Mouse (Mus musculus) CD8-positive naive resting alpha-beta T cell, adult 2 months (primary cell): ENCODE data around the gene Mmab.
A peak's percentile ranks its signal among the peaks of the same experiment; 100 is the strongest.

Source experiments
- DNase-seq, 2 experiments: peaks; one replicate each; pipeline ENCODE4 v3.0.0; 2022; ENCODE audit warnings: low read depth in 2 of 2, low spot score in 2 of 2

Gene Mmab

DNA sequence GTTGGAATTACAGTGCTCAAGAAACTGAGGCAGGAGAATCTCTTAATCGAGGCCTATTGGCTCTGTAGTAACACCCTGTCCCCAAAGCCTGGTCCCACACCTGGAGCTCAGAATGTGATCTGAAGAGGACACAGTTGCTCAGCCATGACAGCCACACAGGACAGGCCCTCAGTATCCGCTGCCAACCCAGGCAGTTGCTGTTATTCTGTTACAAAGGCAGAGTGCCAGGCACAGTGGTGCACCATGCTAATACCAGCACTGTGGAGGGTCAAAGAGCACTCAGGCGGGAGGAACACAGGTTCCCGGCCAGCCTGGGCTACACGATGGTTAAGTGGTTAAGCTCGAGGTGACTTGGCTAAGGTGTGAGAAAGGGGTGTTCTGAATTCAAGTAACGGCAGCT lies 14.1 kb downstream of the Mmab start:
- no peak for DNase-seq

DNA sequence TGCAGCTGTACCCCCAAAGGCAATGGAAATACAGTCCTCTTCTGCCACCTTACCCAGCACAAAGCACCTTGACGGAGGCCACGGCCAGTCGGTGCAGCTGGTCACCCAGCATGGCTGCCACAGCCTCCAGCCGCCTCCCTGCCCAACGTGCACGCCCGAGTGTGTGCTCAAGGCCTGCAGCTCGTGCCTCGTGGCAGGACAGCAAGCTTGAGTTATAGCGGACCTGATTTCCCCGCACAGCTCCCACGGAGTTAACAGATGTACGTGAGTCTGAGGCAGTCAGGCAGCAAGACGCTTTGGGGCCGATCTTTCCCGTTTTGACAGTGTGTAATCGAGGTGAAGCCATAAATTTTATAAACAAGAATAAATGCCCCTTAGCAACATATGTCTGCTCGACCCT lies 15.2 kb downstream of the Mmab start:
- no peak for DNase-seq

DNA sequence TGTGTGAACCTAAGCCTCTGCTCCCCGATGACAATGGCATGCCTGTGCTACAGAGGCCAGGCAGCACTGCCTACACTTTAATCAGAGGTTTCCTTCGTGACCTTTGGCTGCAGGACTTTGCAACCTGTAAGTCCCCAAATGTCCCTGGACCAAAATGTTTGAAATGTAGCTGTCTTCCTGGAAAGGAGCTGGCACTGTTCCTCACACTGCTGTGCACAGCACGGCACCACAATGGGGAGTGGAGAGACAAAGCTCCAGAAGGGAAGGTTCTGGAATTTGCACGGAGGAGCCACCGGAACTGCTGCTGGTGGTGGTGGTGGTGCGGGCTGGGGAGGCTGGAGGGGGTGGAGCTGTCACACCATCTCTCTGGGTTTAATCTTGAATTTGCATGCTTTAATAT lies 17.1 kb downstream of the Mmab start:
- no peak for DNase-seq

DNA sequence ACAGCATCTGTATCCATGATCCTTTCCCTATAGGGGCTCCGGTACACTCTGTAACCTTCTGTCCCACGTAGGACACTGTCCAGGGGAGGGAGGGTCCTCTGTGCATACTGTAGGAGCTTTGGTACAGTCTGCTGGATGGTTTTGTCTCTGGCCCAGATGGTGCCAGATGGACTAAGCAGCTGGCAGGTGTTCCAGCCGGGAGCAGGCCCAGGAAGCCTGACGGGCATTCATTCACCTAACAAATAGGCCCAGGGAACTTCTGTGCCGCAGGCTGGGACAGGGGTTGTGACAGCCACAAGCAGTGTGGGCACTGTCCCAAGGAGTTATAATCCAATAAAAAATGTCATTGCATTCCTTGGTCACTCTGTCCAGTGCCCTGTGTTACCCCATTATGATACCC lies 19.9 kb downstream of the Mmab start:
- no peak for DNase-seq

DNA sequence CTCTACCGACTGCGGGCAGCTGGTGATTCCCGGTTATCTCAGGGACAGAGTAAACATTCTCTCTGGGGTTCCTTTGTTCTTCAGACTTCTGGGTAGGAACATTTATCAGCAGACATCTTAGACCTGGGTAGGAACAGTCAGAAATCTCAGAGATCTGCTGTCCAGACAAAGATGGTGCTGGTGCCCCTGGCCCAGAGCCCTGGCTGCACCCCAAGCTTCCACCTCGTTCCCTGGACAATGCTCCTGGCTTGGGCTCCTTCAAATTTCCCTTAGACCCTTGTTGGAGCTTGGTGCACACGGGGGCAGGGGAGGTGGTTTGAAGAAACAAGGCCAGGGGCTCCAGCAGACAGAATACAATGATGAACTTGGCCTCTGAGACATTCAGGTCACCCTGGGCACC lies 21.3 kb downstream of the Mmab start:
- no peak for DNase-seq

DNA sequence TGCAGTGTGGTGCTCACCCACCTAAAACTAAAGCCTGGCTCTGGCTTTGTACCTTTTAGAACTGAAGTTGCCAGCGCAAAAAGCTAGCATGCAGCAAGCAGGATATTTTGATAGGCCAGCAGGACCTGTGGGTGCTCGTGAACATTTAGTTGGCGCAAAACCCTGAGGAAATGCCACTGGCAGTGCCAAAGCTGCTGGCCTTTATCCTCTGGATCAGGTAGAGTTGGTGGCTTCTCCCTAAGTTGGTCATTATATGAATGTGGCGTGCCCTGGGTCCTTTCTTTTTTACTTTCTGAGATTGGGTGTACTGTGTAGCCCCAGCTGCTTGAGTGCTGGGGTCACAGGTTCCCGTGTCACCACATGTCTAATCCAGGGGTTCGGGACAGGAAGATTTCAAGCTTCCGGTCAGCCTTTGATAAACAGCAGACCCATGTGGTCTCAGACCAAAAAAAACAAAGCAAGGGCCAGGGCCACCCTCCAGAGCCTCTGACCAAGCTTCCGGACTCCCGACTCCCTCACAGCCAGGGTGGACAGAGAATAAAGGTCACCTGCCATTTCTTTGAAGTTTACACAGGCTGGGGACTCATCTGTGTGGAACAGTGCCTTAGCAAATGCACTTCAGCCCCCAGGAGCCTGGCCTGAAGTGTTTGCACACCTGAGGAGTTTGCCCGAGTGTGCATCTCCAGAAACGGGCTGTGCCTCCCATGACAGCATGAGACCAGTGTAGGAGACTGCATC lies 22.1 kb downstream of the Mmab start:
- DNase-seq = no peak

DNA sequence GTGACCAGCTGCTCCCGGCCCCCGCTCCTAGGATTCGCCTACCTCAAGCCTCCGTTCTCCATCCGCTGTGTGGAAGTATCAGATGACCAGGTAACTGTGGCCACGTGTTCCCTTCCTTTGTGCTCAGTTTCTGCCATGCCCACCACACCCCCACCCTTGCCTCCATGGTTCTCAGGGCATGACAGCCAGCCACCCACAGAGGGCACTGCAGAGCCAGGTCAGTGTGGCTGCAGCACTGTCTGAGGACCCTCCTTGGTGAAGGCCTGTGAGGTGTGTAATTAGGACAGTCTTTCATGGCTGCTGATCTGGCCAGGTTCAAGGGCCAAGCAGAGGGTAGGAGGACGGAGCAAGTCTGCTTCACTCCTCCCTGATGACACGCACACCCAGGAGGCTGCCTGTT lies 25.3 kb downstream of the Mmab start:
- no peak for DNase-seq

DNA sequence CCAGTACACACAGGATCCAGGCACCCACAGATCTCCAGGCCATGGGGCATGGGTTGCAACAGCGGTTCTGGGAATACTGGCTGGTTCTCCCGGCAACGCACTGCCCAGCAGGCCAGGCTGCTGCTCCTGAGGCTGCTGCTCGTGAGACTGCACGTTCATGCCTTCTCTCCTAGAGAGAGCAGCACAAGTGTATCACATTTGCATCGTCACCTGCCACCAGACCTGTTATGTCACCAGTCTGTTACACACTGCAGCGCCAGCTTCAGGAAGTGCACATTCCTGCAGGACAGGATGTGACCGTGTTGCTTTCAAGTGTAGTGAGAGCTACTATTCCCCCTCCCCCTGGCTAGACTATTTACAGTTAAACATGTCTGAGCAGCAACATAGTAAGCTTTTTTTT lies 27.0 kb downstream of the Mmab start:
- no peak for DNase-seq

DNA sequence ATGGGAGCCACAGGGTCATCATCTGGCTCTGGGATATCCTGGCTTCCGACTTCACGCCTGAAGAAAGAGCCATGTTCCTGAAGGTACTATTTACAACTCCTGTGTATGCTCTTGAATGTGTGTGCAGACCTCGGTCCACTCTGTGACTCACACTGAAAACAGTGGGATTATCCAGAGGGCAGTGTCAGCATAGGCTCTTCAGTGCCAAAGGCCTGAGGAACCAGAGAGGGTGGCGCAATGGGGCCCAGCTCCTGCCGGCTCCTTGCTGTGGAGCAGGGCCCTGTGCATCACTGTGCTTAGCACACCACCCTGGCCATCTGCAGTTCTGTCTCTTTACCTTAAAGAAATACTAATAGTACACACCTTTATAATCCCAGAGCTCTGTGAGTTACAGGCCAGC lies 28.3 kb downstream of the Mmab start:
- DNase-seq = no peak

DNA sequence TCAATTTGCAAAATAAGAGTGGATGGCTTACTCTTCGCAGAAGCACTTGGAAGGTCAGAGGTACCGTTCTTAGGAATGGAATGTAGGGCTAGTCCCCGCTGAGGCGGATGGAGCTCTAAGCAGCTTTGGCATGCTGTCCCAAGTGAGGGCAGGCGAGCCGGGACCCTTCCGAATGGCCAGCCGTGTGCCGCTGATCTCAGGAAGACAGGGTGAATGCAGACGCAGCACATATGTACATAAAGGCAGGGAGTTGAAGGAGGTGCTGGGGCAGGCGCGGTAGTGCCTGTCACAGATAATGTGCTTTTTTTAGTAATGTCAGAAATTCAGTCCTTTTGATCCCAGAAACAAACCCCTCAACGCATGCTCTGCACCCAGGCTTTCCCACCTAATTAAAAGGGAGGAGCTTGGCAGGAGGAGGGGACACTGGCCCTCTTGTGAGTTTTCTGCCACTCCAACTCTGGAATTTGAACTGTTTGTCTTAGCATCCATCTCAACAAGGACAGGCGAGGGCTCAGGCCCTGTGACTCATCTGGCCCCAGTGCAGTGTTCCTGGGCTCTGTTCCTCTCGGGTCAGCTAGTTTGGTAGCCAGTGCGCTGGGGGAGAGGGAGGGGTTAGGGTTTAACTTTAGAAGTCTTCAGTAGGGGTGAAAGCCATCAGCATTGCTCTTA lies 30.7 kb downstream of the Mmab start:
- no peak for DNase-seq

DNA sequence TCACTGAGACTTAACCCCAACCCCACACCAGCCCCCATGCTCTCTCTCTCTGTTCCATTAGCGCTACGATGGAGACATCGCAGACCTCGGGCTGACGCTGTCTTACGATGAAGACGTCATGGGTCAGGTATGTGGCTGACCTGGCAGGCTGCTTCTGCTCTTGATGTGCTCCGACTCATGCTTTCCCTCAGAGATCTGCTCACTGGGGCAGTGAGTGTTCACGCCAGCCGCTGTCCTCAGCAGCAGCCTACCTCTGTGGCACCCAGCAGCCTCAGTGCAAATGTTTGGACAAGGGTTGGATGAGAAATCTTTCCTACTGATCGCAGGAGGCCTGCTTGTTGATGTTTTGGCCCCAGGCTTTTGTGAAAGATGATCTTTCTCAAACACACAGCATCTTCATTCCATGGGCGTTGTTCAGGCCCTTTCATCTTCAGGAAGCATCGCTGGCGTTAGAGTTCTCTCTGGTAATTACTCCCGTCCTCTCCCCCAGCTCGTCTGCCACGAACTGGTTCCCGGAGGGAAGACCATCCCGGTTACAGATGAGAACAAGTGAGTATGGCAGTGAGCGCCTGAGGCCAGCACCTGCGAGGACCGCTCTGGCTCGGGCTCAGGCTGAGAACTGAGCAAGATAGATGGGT lies 31.4 kb downstream of the Mmab start:
- no peak for DNase-seq

DNA sequence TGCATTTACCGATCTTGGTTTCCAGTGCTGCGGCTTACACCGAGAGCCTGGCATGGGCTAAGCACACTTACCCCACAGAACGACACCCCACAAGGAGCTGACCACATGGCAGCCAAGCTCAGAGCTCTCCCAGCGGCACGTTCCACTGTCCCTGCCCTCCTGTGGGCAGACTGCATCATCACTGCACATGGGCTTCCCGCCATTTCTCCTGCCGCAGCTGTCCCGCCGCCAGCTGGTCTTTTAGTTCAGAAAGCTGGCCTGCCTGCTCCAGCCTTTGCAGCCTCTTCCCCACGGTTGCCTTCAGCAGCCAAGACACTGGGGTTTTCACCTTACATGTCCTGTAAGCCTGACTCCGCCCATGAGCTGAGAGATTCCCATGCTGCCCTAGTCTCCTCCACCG lies 33.4 kb downstream of the Mmab start:
- no peak for DNase-seq

DNA sequence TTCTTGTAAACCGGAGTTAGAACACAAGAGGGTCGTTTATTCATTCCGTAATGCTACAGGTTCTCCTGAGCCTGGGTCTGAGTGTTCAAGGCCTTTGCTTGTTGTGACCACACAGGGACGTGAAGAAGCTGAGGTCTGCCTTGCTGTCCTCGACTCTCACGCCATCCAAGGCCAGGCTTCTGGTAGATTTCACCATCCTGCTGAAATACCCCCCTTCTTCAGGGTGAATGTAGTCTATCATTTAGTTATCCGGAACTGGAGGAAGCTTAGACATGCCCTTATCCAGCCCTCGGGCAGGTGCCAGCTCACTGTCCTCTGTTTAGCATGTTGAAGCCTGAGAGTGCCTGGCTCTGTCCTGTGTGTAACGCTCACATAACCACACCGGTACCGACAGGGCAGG lies 35.0 kb downstream of the Mmab start:
- no peak for DNase-seq

DNA sequence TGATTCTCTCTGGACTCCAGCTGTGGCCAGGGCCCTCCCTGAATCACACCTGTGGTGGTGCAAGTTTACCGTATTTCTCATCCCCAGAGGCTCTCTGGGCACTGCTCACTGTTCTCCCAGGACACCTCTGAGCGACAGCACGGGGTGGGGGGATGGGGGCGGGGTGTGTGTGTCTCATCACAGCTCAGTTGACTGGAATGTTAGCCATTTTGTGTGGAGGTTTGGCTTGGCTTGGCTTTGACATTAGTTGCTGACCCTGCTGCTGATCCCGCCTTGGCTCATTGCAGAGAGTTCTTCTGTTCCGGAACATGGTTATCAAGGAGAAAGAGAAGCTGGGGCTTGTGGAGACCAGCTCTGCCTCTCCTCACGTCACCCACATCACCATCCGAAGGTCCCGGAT lies 36.0 kb downstream of the Mmab start:
- no peak for DNase-seq

DNA sequence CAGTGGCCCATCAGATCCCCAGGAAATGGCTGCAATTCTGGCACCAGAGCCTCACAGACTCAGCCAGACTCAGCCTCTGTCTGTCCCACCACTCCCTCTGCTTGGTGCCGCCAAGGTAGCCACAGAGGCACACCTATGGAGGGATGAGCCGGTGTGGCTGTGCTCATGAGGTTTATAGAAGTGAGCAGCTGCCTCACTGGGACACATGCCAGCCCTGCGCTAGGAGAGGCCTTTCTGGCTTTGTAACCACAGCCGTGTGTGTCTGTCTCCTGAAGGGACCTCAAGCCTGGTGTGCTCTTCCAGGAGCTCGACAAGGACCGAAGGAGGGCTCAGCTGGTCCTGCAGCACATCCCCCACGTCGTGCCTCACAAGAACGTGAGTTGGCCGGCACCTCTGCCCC lies 36.6 kb downstream of the Mmab start:
- DNase-seq = no peak

DNA sequence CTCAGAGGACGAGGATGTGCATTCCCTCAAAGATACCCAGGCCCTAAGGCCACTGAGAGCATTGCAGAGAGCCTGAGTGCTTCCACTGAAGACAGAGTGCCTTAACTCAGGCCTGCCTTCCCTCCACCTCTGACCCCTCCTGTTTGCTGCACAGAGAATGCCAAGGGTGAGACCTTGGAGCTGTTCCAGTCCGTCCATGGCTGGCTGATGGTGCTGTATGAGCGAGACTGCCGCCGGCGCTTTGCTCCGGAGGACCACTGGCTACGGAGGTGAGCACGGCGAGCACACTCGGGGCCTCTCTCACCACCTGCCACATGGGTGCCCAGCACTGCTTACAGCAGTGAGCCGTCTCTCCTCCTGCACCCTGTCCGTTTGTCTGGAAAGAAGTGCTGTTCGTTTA lies 37.3 kb downstream of the Mmab start:
- no peak for DNase-seq

DNA sequence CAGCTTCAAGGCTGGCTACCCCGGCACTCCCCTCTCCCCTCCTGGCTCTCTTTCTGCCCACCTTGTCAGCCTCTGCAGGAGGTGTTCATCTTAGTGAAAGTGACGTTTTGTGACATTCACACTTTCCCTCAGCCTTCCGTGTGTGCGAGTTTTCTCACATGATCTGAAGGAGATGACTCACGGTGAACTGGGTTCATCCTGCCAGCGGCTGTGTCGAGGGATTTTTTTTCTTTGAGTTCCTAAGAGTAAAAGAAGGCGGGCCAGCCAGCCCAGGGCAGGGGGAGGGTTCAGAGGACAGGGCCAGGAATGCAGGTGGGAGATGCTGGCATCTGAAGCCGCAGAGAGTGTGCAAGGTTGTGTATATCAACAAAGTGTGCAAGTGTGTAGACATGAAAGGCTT lies 50.7 kb downstream of the Mmab start:
- DNase-seq = no peak

DNA sequence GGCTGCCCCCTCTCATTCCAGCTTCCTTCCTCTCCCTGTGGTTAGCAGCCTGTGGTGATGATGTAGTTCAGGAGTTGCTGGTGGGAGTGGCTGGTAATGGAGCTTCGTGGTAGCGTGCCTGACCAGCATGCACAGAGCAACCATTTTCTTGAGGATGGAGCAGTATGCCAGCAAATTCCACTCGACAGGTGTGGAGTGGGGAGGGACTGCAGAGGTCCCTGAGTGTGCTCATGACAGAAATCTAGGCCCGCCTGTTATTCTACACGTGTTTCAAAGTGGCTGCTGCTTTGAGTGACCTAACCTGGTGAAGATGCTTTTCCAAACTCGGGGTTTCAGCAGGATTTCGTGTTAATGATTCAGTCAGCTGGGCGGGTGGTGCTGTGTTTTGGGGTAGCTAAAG lies 59.4 kb downstream of the Mmab start:
- DNase-seq = no peak

DNA sequence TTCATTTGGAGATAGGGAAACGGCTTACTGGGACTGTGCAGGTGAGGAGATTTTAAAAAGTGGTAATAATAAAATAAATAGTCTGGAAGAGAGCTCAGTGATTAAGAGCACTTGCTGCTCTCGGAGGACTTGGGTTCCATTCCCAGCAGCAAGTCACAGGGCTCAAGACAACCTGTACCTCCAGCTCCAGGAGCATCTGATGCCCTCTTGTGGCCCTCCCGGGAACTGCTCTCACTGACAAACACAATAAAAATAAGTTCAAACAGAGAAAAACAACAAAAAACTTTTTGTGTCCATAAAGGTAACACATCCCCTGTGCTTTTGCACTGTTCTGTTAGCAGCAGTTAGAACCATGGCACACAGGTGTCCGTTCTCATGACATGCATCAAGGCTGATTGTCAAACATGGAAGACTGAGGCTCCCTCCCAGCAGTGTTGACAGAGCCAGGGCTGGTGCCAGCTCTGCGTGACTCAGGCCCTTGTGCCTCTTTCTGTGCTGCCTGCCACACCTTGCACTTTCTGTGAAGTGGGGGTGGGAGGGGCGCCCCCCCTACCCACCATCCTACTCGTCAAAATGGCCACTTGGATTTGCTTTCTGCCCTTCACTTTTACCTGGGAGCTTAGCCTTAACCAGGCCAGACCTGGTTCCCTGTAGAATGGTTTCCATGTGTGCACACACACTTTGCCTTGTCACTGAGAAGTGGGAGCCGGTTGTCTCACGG lies 60.5 kb downstream of the Mmab start:
- DNase-seq = peak; percentile 50 to 71
